7 mouse cellular contexts compared by ENCODE assay signal in the genomic region with DNA sequence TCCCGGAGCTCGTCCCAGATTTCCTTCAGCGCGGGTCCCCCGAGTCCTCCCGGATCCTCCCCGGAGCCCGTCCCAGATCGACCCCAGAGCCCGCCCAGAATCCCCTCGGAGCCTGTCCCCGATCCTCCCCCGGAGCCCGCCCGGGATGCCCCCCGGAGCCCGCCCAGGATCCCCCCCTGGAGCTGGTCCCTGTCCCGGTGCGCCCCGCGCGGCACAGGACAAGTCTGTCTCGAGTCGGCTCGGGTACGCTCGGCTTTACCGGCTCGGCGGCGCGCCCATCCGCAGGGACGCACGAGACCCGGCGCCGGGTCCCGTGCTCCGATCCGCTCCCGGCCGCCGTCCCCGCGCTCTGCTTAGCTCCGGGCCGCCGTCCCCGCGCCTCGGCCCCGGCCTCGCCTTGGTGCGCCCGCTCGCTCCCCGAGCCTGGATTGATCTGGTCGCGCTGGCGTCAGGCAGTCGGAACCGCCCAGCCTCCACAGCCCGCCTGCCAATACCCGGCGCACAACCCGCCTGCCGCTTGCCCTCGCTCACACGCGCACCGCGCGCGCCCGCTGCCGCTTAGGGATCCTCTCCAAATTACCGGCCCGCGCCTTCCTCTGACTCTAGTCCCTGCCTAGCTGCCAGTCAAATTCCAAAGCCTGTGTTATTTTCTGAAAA. TPM values are rescaled to one million over a fixed set of nuclear protein-coding genes. Genes with fewer than 3 reads are reported as not detected.
DNase-seq lines count a peak whose midpoint lies in the region; ATAC-seq lines count a peak whose summit lies in the region.

A gene (minus strand): TSS at position 525 of the 657 bp plus-strand sequence.

- DNase-seq in adrenal gland, postnatal 14 days, result peak; percentile 98
- DNase-seq in heart, adult 8-10 months (ENCODE audit: low spot score), result peak; percentile 95
- DNase-seq in kidney, adult 9 months, result peak; percentile 96
- DNase-seq in spleen, adult 18-20 months, result peak; percentile 62 to 79

- ATAC-seq in embryonic facial prominence, embryonic 12.5 days (ENCODE audit: insufficient number of reproducible peaks, insufficient read depth, low FRiP score, low TSS enrichment), result peak; percentile 90
- peak; percentile 94 for ATAC-seq in limb, embryonic 13.5 days (ENCODE audit: low FRiP score, low read depth)
- peak; percentile 94 for ATAC-seq in midbrain, embryonic 15.5 days (replicated peaks)

- peak within 1 kb of the TSS; percentile 94 for H3K9ac ChIP-seq in embryonic facial prominence, embryonic 12.5 days
- peak within 1 kb of the TSS; percentile 97 for H3K9ac ChIP-seq in limb, embryonic 13.5 days
- H3K9ac ChIP-seq in midbrain, embryonic 15.5 days, result peak within 1 kb of the TSS; percentile 93

- H3K9me3 ChIP-seq in embryonic facial prominence, embryonic 12.5 days, result no peaks in the 10 kb centered on the region
- H3K9me3 ChIP-seq in limb, embryonic 13.5 days, result no peaks in the 10 kb centered on the region
- no peaks in the 10 kb centered on the region for H3K9me3 ChIP-seq in midbrain, embryonic 15.5 days

- no peaks in the 10 kb centered on the region for H3K27me3 ChIP-seq in embryonic facial prominence, embryonic 12.5 days
- no peaks in the 10 kb centered on the region for H3K27me3 ChIP-seq in limb, embryonic 13.5 days
- H3K27me3 ChIP-seq in midbrain, embryonic 15.5 days (replicated peaks), result no peaks in the 10 kb centered on the region

- under 1% methylated on average over 65 of the region's 80 CpGs for WGBS in embryonic facial prominence, embryonic 12.5 days
- WGBS in limb, embryonic 13.5 days, result under 1% methylated on average over 76 of the region's 80 CpGs
- under 1% methylated on average over 78 of the region's 80 CpGs for WGBS in midbrain, embryonic 15.5 days

- H3K4me1 ChIP-seq in embryonic facial prominence, embryonic 12.5 days, result peaks cover 24% of the 10 kb centered on the region
- H3K4me1 ChIP-seq in limb, embryonic 13.5 days, result peaks cover 22% of the 10 kb centered on the region
- H3K4me1 ChIP-seq in midbrain, embryonic 15.5 days, result peaks cover 34% of the 10 kb centered on the region

- peak within 1 kb of the TSS; percentile 85 for H3K4me3 ChIP-seq in embryonic facial prominence, embryonic 12.5 days
- H3K4me3 ChIP-seq in limb, embryonic 13.5 days, result peak within 1 kb of the TSS; percentile 82
- peak within 1 kb of the TSS; percentile 96 for H3K4me3 ChIP-seq in midbrain, embryonic 15.5 days

- H3K36me3 ChIP-seq in embryonic facial prominence, embryonic 12.5 days, result no peaks in the 10 kb centered on the region
- H3K36me3 ChIP-seq in limb, embryonic 13.5 days, result no peaks in the 10 kb centered on the region
- H3K36me3 ChIP-seq in midbrain, embryonic 15.5 days (replicated peaks), result no peaks in the 10 kb centered on the region

- H3K4me2 ChIP-seq in embryonic facial prominence, embryonic 12.5 days (replicated peaks), result peak within 1 kb of the TSS; percentile 67
- H3K4me2 ChIP-seq in limb, embryonic 13.5 days (replicated peaks), result peak within 1 kb of the TSS; percentile 80
- peak within 1 kb of the TSS; percentile 56 for H3K4me2 ChIP-seq in midbrain, embryonic 15.5 days

- H3K27ac ChIP-seq in embryonic facial prominence, embryonic 12.5 days, result peak within 1 kb of the TSS; percentile 98
- peak within 1 kb of the TSS; percentile 96 for H3K27ac ChIP-seq in limb, embryonic 13.5 days
- peak within 1 kb of the TSS; percentile 98 for H3K27ac ChIP-seq in midbrain, embryonic 15.5 days

RNA-seq across cellular contexts. Expression of the gene that starts here (rescaled TPM):
- total RNA-seq in adrenal gland, postnatal 14 days (2021), result 30.6 and 42.4 TPM in 2 replicates
- polyA plus RNA-seq in embryonic facial prominence, embryonic 12.5 days (2016; fragmentation: Nextera tagmentation; extraction: Ambion mirVana), result 57.5 and 64.8 TPM in 2 replicates
- 10 to 100 TPM; 11.2 to 17.7 (median 12.7) TPM for total RNA-seq in heart, adult 8-10 months (2022)
- polyA plus RNA-seq in limb, embryonic 13.5 days (2015; fragmentation: Nextera tagmentation; extraction: Ambion mirVana), result 48.2 and 49.4 TPM in 2 replicates
- 64.4 and 65.9 TPM in 2 replicates for polyA plus RNA-seq in midbrain, embryonic 15.5 days (2015; fragmentation: Nextera tagmentation; extraction: Ambion mirVana)

Comparison
In these comparisons a context has a peak if more than half of its experiments do, and no peak if none do; other contexts are left out.
1. Peak in every context shown above with its lines: DNase-seq, ATAC-seq, H3K4me3 ChIP-seq and H3K27ac ChIP-seq.